Mouse (Mus musculus) urinary bladder, postnatal 25 days (tissue): ENCODE measurements around the gene Ptpro.

ENCODE experiments used
- DNase-seq: peaks from one replicate; pipeline ENCODE4 v3.0.0; 2022; ENCODE audit warnings: low spot score

Ptpro gene

GRCm38 (mm10) chr6:137252194-137252886, at the start of gene Ptpro:
Gene Ptpro (plus strand): TSS chr6:137252319.
- no peak for DNase-seq

GRCm38 (mm10) chr6:137202661-137203060, 49.5 kb upstream of the Ptpro start:
- DNase-seq: no peak

GRCm38 (mm10) chr6:137205662-137206400, 46.3 kb upstream of the Ptpro start:
- no peak for DNase-seq

GRCm38 (mm10) chr6:137207126-137207525, 45.0 kb upstream of the Ptpro start:
- no peak for DNase-seq

GRCm38 (mm10) chr6:137209992-137210391, 42.1 kb upstream of the Ptpro start:
- DNase-seq: peak; percentile 17

- no peak for DNase-seq
Measured at GRCm38 (mm10) chr6:137210991-137211390, 41.1 kb upstream of the Ptpro start.

- DNase-seq: no peak
Measured at GRCm38 (mm10) chr6:137211441-137211840, 40.7 kb upstream of the Ptpro start.

- DNase-seq: no peak
Measured at GRCm38 (mm10) chr6:137217841-137218463, 34.2 kb upstream of the Ptpro start.

GRCm38 (mm10) chr6:137252887-137253242, 746 bp downstream of the Ptpro start:
- DNase-seq: no peak

GRCm38 (mm10) chr6:137253415-137253814, 1.3 kb downstream of the Ptpro start:
- no peak for DNase-seq

GRCm38 (mm10) chr6:137261033-137261432, 8.9 kb downstream of the Ptpro start:
- no peak for DNase-seq

- DNase-seq: no peak
Measured at GRCm38 (mm10) chr6:137262087-137262486, 10.0 kb downstream of the Ptpro start.

GRCm38 (mm10) chr6:137268019-137268418, 15.9 kb downstream of the Ptpro start:
- DNase-seq: no peak

GRCm38 (mm10) chr6:137268592-137268991, 16.5 kb downstream of the Ptpro start:
- DNase-seq: no peak

- no peak for DNase-seq
Measured at GRCm38 (mm10) chr6:137272513-137272912, 20.4 kb downstream of the Ptpro start.

- DNase-seq: no peak
Measured at GRCm38 (mm10) chr6:137277587-137277994, 25.5 kb downstream of the Ptpro start.

- DNase-seq: no peak
Measured at GRCm38 (mm10) chr6:137279576-137279975, 27.5 kb downstream of the Ptpro start.

GRCm38 (mm10) chr6:137281541-137282049, 29.5 kb downstream of the Ptpro start:
- no peak for DNase-seq

- no peak for DNase-seq
Measured at GRCm38 (mm10) chr6:137282050-137282449, 29.9 kb downstream of the Ptpro start.

GRCm38 (mm10) chr6:137286376-137286775, 34.3 kb downstream of the Ptpro start:
- no peak for DNase-seq

- no peak for DNase-seq
Measured at GRCm38 (mm10) chr6:137287788-137288187, 35.7 kb downstream of the Ptpro start.

GRCm38 (mm10) chr6:137288264-137288663, 36.1 kb downstream of the Ptpro start:
- DNase-seq: no peak

- no peak for DNase-seq
Measured at GRCm38 (mm10) chr6:137292421-137292820, 40.3 kb downstream of the Ptpro start.
